In genomic region chr1:177443724-177444482, GRCm38 (mm10) we compare ENCODE assay signal across 9 mouse cellular contexts. TPM values are rescaled to one million over a fixed set of nuclear protein-coding genes. Genes with fewer than 3 reads are reported as not detected.
DNase-seq lines count a peak whose midpoint lies in the region; ATAC-seq and TF ChIP-seq lines count a peak whose summit lies in the region.
"Had no signal": no experiment of that assay in that cellular context is flagged by ENCODE, and none has a peak within 500 bp of the region (broad histone marks: within the 10 kb centered on the region; RNA-seq: fewer than 3 reads in every experiment).

No protein-coding gene starts in this region.

- in situ Hi-C loops in CH12.LX (cut with MboI; ENCODE audit: low pct_ligation_motif_present, low pct_unique_long_range_greater_than_20kb, low sequenced_read_pairs): no loop called here

- H3K27me3 ChIP-seq in heart, adult 2 months (ENCODE audit: control insufficient read depth, insufficient read depth, low read length): no peaks in the 10 kb centered on the region
- H3K27me3 ChIP-seq in CH12.LX (replicated peaks): peaks cover 5% of the 10 kb centered on the region
- H3K27me3 ChIP-seq in forebrain, embryonic 12.5 days: no peaks in the 10 kb centered on the region
- H3K27me3 ChIP-seq in liver, embryonic 13.5 days: no peaks in the 10 kb centered on the region
- H3K27me3 ChIP-seq: Patski had no signal

- peak overlapping the region; percentile 61; the same call in 1 of the 2 replicates for H3K4me3 ChIP-seq in heart, adult 2 months
- H3K4me3 ChIP-seq in CH12.LX (replicated peaks in 1 of 3; ENCODE audit: low read depth in 2 of 3, low read length in 2 of 3, poor library complexity in 1 of 3): peak overlapping the region; percentile 67 to 79 (median 71)
- peak overlapping the region; percentile 87 for H3K4me3 ChIP-seq in forebrain, embryonic 12.5 days (replicated peaks)
- peak overlapping the region; percentile 86 for H3K4me3 ChIP-seq in liver, embryonic 13.5 days (replicated peaks)

- DNase-seq in heart, adult 2 months: no peak
- DNase-seq in heart, adult 9 months (ENCODE audit: low spot score in 2 of 2): no peak
- no peak for DNase-seq in CH12.LX (ENCODE audit: extremely low read depth)
- no peak for DNase-seq in liver, embryonic 13.5 days
- no peak for DNase-seq in layer of hippocampus, adult 18-20 months (ENCODE audit: low spot score in 2 of 2)
- no peak for DNase-seq in left cerebral cortex, adult 11 months (ENCODE audit: low spot score)
- no peak for DNase-seq in ovary, postnatal 36 days (ENCODE audit: low spot score)

- H3K4me1 ChIP-seq in heart, adult 2 months (ENCODE audit: control insufficient read depth, insufficient read depth, low read length): peaks cover 6% of the 10 kb centered on the region
- peaks cover 5 to 49% of the 10 kb centered on the region in 2 experiments; a peak in 3 of 4 replicates for H3K4me1 ChIP-seq in CH12.LX (ENCODE audit: control insufficient read depth in 1 of 2, insufficient read depth in 2 of 2)
- peaks cover 55% of the 10 kb centered on the region for H3K4me1 ChIP-seq in forebrain, embryonic 12.5 days
- peaks cover 35% of the 10 kb centered on the region for H3K4me1 ChIP-seq in liver, embryonic 13.5 days (replicated peaks)

- peak overlapping the region; percentile 71 for H3K9ac ChIP-seq in heart, adult 2 months (ENCODE audit: low read depth, low read length)
- peak overlapping the region; percentile 88 for H3K9ac ChIP-seq in CH12.LX (ENCODE audit: insufficient read depth, low read depth)
- H3K9ac ChIP-seq in forebrain, embryonic 12.5 days: peak overlapping the region; percentile 98
- H3K9ac ChIP-seq in liver, embryonic 13.5 days: peak overlapping the region; percentile 90

- H3K36me3 ChIP-seq in heart, adult 2 months (ENCODE audit: control insufficient read depth, insufficient read depth, low read length): peaks cover 3% of the 10 kb centered on the region
- H3K36me3 ChIP-seq in CH12.LX (replicated peaks in 1 of 2; ENCODE audit: control insufficient read depth in 1 of 2, insufficient read depth in 1 of 2, low read length in 1 of 2): peaks cover 13 to 19% of the 10 kb centered on the region in 2 experiments
- peaks cover 14% of the 10 kb centered on the region for H3K36me3 ChIP-seq in forebrain, embryonic 12.5 days (replicated peaks)
- peaks cover 17% of the 10 kb centered on the region for H3K36me3 ChIP-seq in liver, embryonic 13.5 days

- no peak for TF ChIP-seq CTCF in heart, adult 2 months (IDR thresholded peaks at IDR 0.05)
- TF ChIP-seq CTCF in CH12.LX (conservative IDR thresholded peaks at IDR 0.05 in 1 of 2, IDR thresholded peaks at IDR 0.05 in 1 of 2; ENCODE audit: low read depth in 2 of 2, low read length in 2 of 2): no peak

- TF ChIP-seq EP300 in heart, adult 2 months (IDR thresholded peaks at IDR 0.05; ENCODE audit: insufficient read depth, low read depth, low read length): no peak
- peak; percentile 24; the same call in 1 of the 2 replicates for TF ChIP-seq EP300 in CH12.LX (IDR thresholded peaks at IDR 0.05; ENCODE audit: low read length)

- ATAC-seq in forebrain, embryonic 12.5 days (ENCODE audit: low FRiP score): no peak
- ATAC-seq in liver, embryonic 13.5 days (ENCODE audit: low read depth): no peak
- ATAC-seq: Patski had no signal

- intact Hi-C loops in heart, adult 2 months (cut with DNase I): loop anchor here (2.0 to 5.0 kb wide), 3 partner anchors 187 to 637 kb away; partner anchors contain the start of gene Akt3

- H3K9me3 ChIP-seq in CH12.LX (replicated peaks; ENCODE audit: low read length): no peaks in the 10 kb centered on the region
- no peaks in the 10 kb centered on the region for H3K9me3 ChIP-seq in forebrain, embryonic 12.5 days
- no peaks in the 10 kb centered on the region for H3K9me3 ChIP-seq in liver, embryonic 13.5 days (replicated peaks)

- dilution Hi-C loops in CH12.LX (cut with MboI; ENCODE audit: extremely low pct_ligation_motif_present, extremely low pct_unique_long_range_greater_than_20kb, low sequenced_read_pairs): no loop called here

- no peak for TF ChIP-seq RAD21 in CH12.LX (IDR thresholded peaks at IDR 0.05; ENCODE audit: low read depth, low read length)

- H3K27ac ChIP-seq in heart, adult 2 months: peak overlapping the region; percentile 59; the same call in 1 of the 2 replicates
- H3K27ac ChIP-seq in CH12.LX (ENCODE audit: insufficient read depth, low read depth): peak overlapping the region; percentile 93; the same call in 1 of the 2 replicates
- peak overlapping the region; percentile 100 for H3K27ac ChIP-seq in forebrain, embryonic 12.5 days
- H3K27ac ChIP-seq in liver, embryonic 13.5 days: peak overlapping the region; percentile 84; the same call in 1 of the 2 replicates

- WGBS in heart, adult 2 months: 44% methylated on average over 9 of the region's 9 CpGs
- 11% methylated on average over 9 of the region's 9 CpGs for whole genome bisulfite sequencing in forebrain, embryonic 12.5 days
- 38% methylated on average over 9 of the region's 9 CpGs for WGBS in liver, embryonic 13.5 days (ENCODE audit: insufficient replicate concordance)

- H3K4me2 ChIP-seq in CH12.LX (ENCODE audit: insufficient read depth, low read depth, poor library complexity, severe bottlenecking): peak overlapping the region; percentile 42
- peak overlapping the region; percentile 75 for H3K4me2 ChIP-seq in forebrain, embryonic 12.5 days
- peak overlapping the region; percentile 95 for H3K4me2 ChIP-seq in liver, embryonic 13.5 days

- H3K79me2 ChIP-seq in heart, adult 2 months (replicated peaks; ENCODE audit: control insufficient read depth, insufficient read depth, low read length): no peaks in the 10 kb centered on the region; the same call in 1 of the 2 replicates
- H3K79me2 ChIP-seq in CH12.LX (replicated peaks; ENCODE audit: control insufficient read depth, extremely low read depth, insufficient read depth, poor library complexity, severe bottlenecking): no peaks in the 10 kb centered on the region; the same call in 1 of the 2 replicates

- TF ChIP-seq POLR2A in heart, adult 2 months (IDR thresholded peaks at IDR 0.05; ENCODE audit: insufficient read depth, low read depth, low read length): no peak
- TF ChIP-seq POLR2A in CH12.LX (IDR thresholded peaks at IDR 0.05; ENCODE audit: low read depth, low read length): no peak

TF ChIP-seq in CH12.LX, 34 proteins besides CTCF, POLR2A, EP300 and RAD21:
- TF ChIP-seq SIN3A (IDR thresholded peaks at IDR 0.05; ENCODE audit: low read length) (0 out of 2 replicates have a peak, but pooled peaks have one; percentile 8), JUND (conservative IDR thresholded peaks at IDR 0.05; ENCODE audit: low read depth, low read length) (no peak)

RNA-seq across cellular contexts. Expression of gene Zbtb18, which starts 1.8 kb away (rescaled TPM):
- total RNA-seq in heart, adult 2 months (2021): 10 to 100 TPM; 40.2 to 47.3 TPM
- polyA plus RNA-seq in heart, adult 2 months (2012; rRNA removed): 10.6 and 18.4 TPM in 2 replicates
- 3.9 and 8.4 TPM in 2 replicates for total RNA-seq in CH12.LX (2012; rRNA removed)
- total RNA-seq in CH12.LX (2014; rRNA removed): 10.0 and 10.5 TPM in 2 replicates
- polyA plus RNA-seq in CH12.LX (2012; ENCODE audit: insufficient read length, low read depth): 13.5 and 16.9 TPM in 2 replicates
- 21.3 and 21.6 TPM in 2 replicates for polyA plus RNA-seq in forebrain, embryonic 12.5 days (2016; fragmentation: Nextera tagmentation; extraction: Ambion mirVana)
- 0.41 and 0.82 TPM in 2 replicates for polyA plus RNA-seq in liver, embryonic 13.5 days (2015; fragmentation: Nextera tagmentation; extraction: Ambion mirVana)
- 100 to 1,000 TPM; 537 TPM for total RNA-seq in layer of hippocampus, adult 18-20 months (2021)

Comparison
In these comparisons a context has a peak if more than half of its experiments do, and no peak if none do; other contexts are left out.
1. H3K4me2 ChIP-seq: peak in every context shown above with its lines; median percentile 95 in liver, embryonic 13.5 days; 75 in forebrain, embryonic 12.5 days; 42 in CH12.LX.